Mouse (Mus musculus) stomach, postnatal 0 days (tissue): Measurements from ENCODE around the gene Gkn3. TPM values are rescaled to one million over a fixed set of nuclear protein-coding genes. Genes with fewer than 3 reads are reported as not detected.

Experiments
- ATAC-seq: fragments of 200-750 bp; cut with Nextera tagmentation; 2 replicates; pipeline ENCODE4 v1.8.0; 2017; ENCODE audit not compliant: low FRiP score, low TSS enrichment
- DNase-seq: peaks from one replicate; pipeline ENCODE4 v3.0.0-alpha.2; 2016; ENCODE audit warnings: low spot score
- H3K27ac ChIP-seq: fragments of 300-500 bp; sonication (generic); replicated peaks from 2 replicates; pipeline ENCODE4 v1.5.1; 2014; ENCODE audit warnings: mild to moderate bottlenecking, control low read depth
- H3K27me3 ChIP-seq: fragments of 300-500 bp; sonication (generic); 2 replicates; pipeline ENCODE4 v1.6.1; 2014; ENCODE audit warnings: low read length; ENCODE audit not compliant: control insufficient read depth, insufficient read depth
- H3K36me3 ChIP-seq: fragments of 300-500 bp; sonication (generic); 2 replicates; pipeline ENCODE4 v1.6.1; 2014; ENCODE audit warnings: low read length, mixed read lengths; ENCODE audit not compliant: control insufficient read depth, insufficient read depth
- H3K4me1 ChIP-seq: fragments of 300-500 bp; sonication (generic); replicated peaks from 2 replicates; pipeline ENCODE4 v1.6.1; 2014; ENCODE audit warnings: antibody characterized with exemption; ENCODE audit not compliant: control insufficient read depth, insufficient read depth
- H3K4me2 ChIP-seq: fragments of 300-500 bp; sonication (generic); replicated peaks from 2 replicates; pipeline ENCODE4 v1.6.1; 2014; ENCODE audit warnings: low read depth, mild to moderate bottlenecking, control low read depth, moderate library complexity
- H3K4me3 ChIP-seq: fragments of 300-500 bp; sonication (generic); 2 replicates; pipeline ENCODE4 v1.5.1; 2014; ENCODE audit warnings: low read depth, low read length, control low read depth
- H3K9ac ChIP-seq: fragments of 300-500 bp; sonication (generic); 2 replicates; pipeline ENCODE4 v1.6.1; 2014; ENCODE audit warnings: mild to moderate bottlenecking, low read length, control low read depth, mixed read lengths
- H3K9me3 ChIP-seq: fragments of 300-500 bp; sonication (generic); 2 replicates; pipeline ENCODE4 v1.6.1; 2016; ENCODE audit warnings: low read length; ENCODE audit not compliant: control insufficient read depth
- CTCF ChIP-seq: IDR thresholded peaks from 2 replicates; pipeline ENCODE4 v1.5.1; 2016; ENCODE audit warnings: antibody characterized with exemption, low read depth, mild to moderate bottlenecking, moderate library complexity
- EP300 ChIP-seq: optimal IDR thresholded peaks from 2 replicates; pipeline ENCODE3; 2016; ENCODE audit warnings: antibody characterized with exemption
- WGBS: fragments of 180-500 bp; shearing (Covaris S2); extraction: QIAGEN DNeasy Blood & Tissue Kit; methylation state at CpG from one replicate; pipeline ENCODE4 v1.1.7; 2014; 5-methylcytosine and 5-hydroxymethylcytosine counted together
- polyA plus RNA-seq: library from polyadenylated mRNA; unstranded; fragments of >200 nt; fragmentation: Nextera tagmentation; extraction: Ambion mirVana; gene quantifications from 2 replicates; pipeline ENCODE4 v1.2.1, GENCODE M21; 2015

Gene Gkn3
- polyA plus RNA-seq, 1 experiment from 2014 or later: 107 TPM

DNA sequence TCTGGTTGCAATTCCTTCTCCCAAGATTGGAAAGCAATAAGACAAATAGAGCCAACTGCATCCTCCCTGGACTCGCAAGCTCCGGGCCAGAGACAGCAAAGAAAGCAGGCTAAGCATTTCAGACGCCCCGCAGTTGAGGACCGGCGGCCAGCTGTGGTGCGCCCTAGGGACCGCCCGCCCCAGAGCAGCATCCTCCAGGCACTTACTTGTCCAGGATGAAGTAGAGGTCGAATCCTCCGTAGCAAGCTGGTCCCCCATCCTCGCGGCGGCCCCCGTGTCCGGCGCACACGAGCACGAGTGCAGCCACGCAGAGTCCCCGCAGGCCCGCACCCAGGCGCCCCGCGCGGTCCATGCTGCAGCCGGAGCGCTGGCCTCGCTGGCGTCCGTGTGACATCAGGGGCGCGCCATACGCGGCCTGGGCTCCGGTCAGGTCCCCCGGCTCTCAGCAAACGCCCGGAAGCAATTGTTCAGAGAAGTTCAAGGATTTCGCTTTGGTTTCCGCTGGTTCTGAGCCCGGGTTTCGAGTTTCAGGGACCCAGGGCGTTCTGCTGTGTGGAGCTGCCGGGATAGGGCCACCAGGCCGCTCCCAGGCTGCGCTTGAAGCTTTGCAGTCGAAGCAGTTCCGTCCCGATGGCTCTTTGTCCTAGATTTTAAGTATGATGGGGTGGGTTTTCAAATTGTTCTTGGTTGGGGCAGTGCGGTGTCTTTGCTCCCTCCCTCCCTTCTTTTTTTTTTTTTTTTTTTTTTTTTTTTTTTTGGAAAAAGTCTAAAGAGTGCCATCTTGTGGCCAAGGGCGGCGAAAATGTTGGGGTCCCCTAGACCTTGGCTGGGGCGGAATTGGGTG lies 53.4 kb downstream of the Gkn3 start, which contains the start of gene Antxr1:
Antxr1 (minus strand) TSS at position 731 of the 844 bp plus-strand sequence.
- no peaks in the 10 kb centered on the region for H3K36me3 ChIP-seq
- H3K4me1 ChIP-seq: no peaks in the 10 kb centered on the region; the same call in 1 of the 2 replicates
- peak within 1 kb of the TSS; percentile 70 for H3K4me2 ChIP-seq
- H3K27ac ChIP-seq: peak within 1 kb of the TSS; percentile 94
- peak within 1 kb of the TSS; percentile 77 for H3K4me3 ChIP-seq
- H3K9ac ChIP-seq: peak within 1 kb of the TSS; percentile 88
- H3K27me3 ChIP-seq: no peaks in the 10 kb centered on the region
- TF ChIP-seq CTCF: peak; percentile 67
- TF ChIP-seq EP300: peak; percentile 63
- peak; percentile 64 for DNase-seq
- no peaks in the 10 kb centered on the region for H3K9me3 ChIP-seq
- ATAC-seq: peak; percentile 69
- WGBS: 1% methylated on average over 54 of the region's 54 CpGs

DNA sequence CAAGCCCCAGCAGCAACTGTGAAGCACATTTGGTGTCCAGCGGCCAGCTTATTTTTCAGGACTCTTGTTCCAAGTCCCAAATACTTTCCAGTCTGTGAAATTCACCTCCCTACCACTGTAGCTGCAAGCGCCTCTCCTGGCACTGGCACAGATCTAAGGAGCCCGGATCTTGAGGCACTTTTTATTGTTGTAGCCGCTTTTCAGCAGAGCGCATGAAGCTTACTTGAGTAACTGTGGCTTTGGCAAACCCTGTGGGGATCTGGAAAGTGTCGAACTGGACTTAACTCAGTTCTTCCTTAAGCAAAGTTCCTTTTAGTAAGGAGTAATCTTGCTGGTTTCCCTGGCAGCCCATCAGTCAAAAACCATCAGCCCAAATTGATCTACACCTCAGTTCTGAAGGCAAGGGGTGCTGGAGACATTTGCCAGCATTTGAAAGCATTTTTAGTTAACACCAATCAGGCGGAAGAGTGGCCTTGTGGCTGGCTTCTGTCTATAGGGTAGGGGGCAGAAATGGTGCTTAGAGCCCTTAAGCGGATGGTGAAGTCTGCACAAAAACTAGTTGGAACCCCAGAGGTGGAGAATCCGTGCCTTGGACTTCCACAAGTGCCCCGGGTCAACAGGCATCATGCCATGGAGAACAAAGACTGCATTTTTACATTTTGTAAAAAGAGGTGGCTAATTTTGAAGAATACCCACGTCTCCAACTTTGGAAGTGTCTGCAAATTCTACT lies 54.2 kb downstream of the Gkn3 start:
- no peaks in the 10 kb centered on the region for H3K9me3 ChIP-seq
- no peaks in the 10 kb centered on the region for H3K27me3 ChIP-seq
- peak overlapping the region; percentile 88 for H3K9ac ChIP-seq
- peak; percentile 31 for DNase-seq
- ATAC-seq: no peak
- peak overlapping the region; percentile 77 for H3K4me3 ChIP-seq
- H3K27ac ChIP-seq: peak overlapping the region; percentile 94
- 22% methylated on average over 11 of the region's 11 CpGs for WGBS
- peaks cover under 1% of the 10 kb centered on the region; the same call in 1 of the 2 replicates for H3K4me1 ChIP-seq
- no peaks in the 10 kb centered on the region for H3K36me3 ChIP-seq
- H3K4me2 ChIP-seq: peak overlapping the region; percentile 70
- TF ChIP-seq EP300 (no peak), CTCF (peak; percentile 41; the same call in 1 of the 2 replicates)

Other genes with a start within 250 kb of the Gkn3 start
- 5.9 and 6.9 TPM in 2 replicates for gene Antxr1, start 53.1 kb downstream of the Gkn3 start, polyA plus RNA-seq
- gene Gkn1, start 38.0 kb downstream of the Gkn3 start, polyA plus RNA-seq: 3,206 and 3,289 TPM in 2 replicates
- 6,164 and 6,292 TPM in 2 replicates for gene Gkn2, start 15.6 kb downstream of the Gkn3 start, polyA plus RNA-seq
- gene Bmp10, start 40.1 kb upstream of the Gkn3 start, polyA plus RNA-seq: not detected in 2 replicates
- 3.6 and 3.7 TPM in 2 replicates for gene Arhgap25, start 144.3 kb upstream of the Gkn3 start, polyA plus RNA-seq
- gene Prokr1, start 201.8 kb upstream of the Gkn3 start, polyA plus RNA-seq: 0.92 and 1.1 TPM in 2 replicates